Mouse (Mus musculus) ES-E14 (cell line): ENCODE results near the gene Aldh3b3.

Experiments used
- CHD2 ChIP-seq: IDR thresholded peaks from 2 replicates; pipeline ENCODE4 v1.6.1; 2014; ENCODE audit warnings: mild to moderate bottlenecking, low read depth, low read length, inconsistent platforms
- MAFK ChIP-seq: IDR thresholded peaks from 2 replicates; pipeline ENCODE4 v1.6.1; 2014; ENCODE audit warnings: mild to moderate bottlenecking, low read depth, low read length, inconsistent platforms; ENCODE audit not compliant: insufficient read depth
- ZNF384 ChIP-seq: IDR thresholded peaks from 2 replicates; pipeline ENCODE4 v1.6.1; 2012; ENCODE audit warnings: low read depth, low read length, inconsistent platforms

DNA sequence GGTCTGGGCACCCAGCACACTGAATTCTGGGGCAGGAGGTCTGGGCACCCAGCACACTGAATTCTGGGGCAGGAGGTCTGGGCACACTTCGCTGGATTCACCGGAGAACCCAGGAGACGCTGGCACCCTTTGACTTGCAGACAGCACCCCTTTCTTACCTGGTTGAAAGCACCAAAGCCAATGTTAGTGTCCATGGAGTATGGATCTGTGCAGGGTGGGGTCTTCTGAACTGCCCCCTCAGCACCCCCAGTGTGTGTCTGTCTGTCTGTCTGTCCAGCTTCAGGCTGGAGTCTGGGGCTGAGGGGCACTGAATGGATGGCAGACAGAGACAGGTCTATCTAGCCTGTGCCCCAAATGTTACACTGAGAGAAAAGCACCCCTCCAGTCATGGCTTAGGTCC lies 33.1 kb downstream of the Aldh3b3 start:
- TF ChIP-seq MAFK = no peak
- TF ChIP-seq ZNF384 = no peak
- no peak for TF ChIP-seq CHD2
